Mouse (Mus musculus) embryonic facial prominence, embryonic 13.5 days (tissue): ENCODE data around the gene Calcb. TPM values are rescaled to one million over a fixed set of nuclear protein-coding genes. Genes with fewer than 3 reads are reported as not detected.
A peak's percentile ranks its signal among the peaks of the same experiment; 100 is the strongest.
"Not testable (repeated sequence)": the region's sequence is repeated elsewhere in the genome, so short reads cannot be mapped to it uniquely, and the experiment has no call there.

Source experiments
- ATAC-seq: fragments of 200-750 bp; cut with Nextera tagmentation; 2 replicates; pipeline ENCODE4 v1.8.0; 2017; ENCODE audit warnings: low read depth; ENCODE audit not compliant: insufficient number of reproducible peaks, insufficient read depth, low FRiP score, low TSS enrichment
- H3K27ac ChIP-seq: fragments of 300-500 bp; sonication (generic); 2 replicates; pipeline ENCODE4 v1.5.1; 2015; ENCODE audit warnings: moderate library complexity, mild to moderate bottlenecking, inconsistent platforms
- H3K27me3 ChIP-seq: fragments of 300-500 bp; sonication (generic); 2 replicates; pipeline ENCODE4 v1.6.1; 2015; ENCODE audit warnings: mild to moderate bottlenecking, inconsistent platforms
- H3K36me3 ChIP-seq: fragments of 300-500 bp; sonication (generic); 2 replicates; pipeline ENCODE4 v1.6.1; 2015; ENCODE audit warnings: mild to moderate bottlenecking, inconsistent platforms
- H3K4me1 ChIP-seq: fragments of 300-500 bp; sonication (generic); 2 replicates; pipeline ENCODE4 v1.6.1; 2015; ENCODE audit warnings: inconsistent platforms
- H3K4me2 ChIP-seq: fragments of 300-500 bp; sonication (generic); 2 replicates; pipeline ENCODE4 v1.6.1; 2015; ENCODE audit warnings: moderate library complexity, mild to moderate bottlenecking, inconsistent platforms
- H3K4me3 ChIP-seq: fragments of 300-500 bp; sonication (generic); 2 replicates; pipeline ENCODE4 v1.5.1; 2015; ENCODE audit warnings: mild to moderate bottlenecking, inconsistent platforms
- H3K9ac ChIP-seq: fragments of 300-500 bp; sonication (generic); 2 replicates; pipeline ENCODE4 v1.6.1; 2015; ENCODE audit warnings: mild to moderate bottlenecking, inconsistent platforms
- H3K9me3 ChIP-seq: fragments of 300-500 bp; sonication (generic); 2 replicates; pipeline ENCODE4 v1.6.1; 2016; ENCODE audit warnings: inconsistent platforms
- WGBS: fragments of 180-500 bp; shearing (Covaris S2); methylation state at CpG from one replicate; pipeline ENCODE4 v1.1.7; 2015; ENCODE audit warnings: mixed read lengths; 5-methylcytosine and 5-hydroxymethylcytosine counted together
- polyA plus RNA-seq: library from polyadenylated mRNA; unstranded; fragments of >200 nt; fragmentation: Nextera tagmentation; extraction: Ambion mirVana; gene quantifications from 2 replicates; pipeline ENCODE4 v1.2.1, GENCODE M21; 2015

The Calcb gene
- polyA plus RNA-seq, 1 experiment from 2014 or later, result 1.1 TPM

DNA sequence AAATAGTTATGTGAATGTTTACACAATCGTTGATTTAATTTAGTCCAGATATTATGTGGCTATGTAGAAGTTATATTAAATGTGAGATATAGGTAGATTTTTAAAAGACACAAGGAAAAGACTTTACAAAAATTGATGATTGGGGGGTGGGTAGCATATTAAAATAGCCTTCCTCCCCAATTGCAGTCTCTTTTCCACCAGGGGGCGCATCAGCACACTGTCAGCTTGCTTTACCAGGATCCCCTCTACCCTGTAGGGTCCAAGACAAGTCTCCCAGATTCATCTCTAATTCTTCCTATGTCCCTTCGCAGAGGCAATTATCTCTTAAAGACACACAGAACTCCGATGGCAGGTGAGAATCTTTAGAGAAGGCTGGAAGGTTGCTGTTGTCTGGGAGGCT, 13.3 kb downstream of the Calcb start:
- not testable (repeated sequence) for H3K9me3 ChIP-seq, H3K4me1 ChIP-seq, H3K27me3 ChIP-seq, H3K36me3 ChIP-seq, ATAC-seq, H3K27ac ChIP-seq, H3K4me2 ChIP-seq, H3K9ac ChIP-seq, H3K4me3 ChIP-seq
- 38% methylated on average over 4 of the region's 4 CpGs for WGBS

DNA sequence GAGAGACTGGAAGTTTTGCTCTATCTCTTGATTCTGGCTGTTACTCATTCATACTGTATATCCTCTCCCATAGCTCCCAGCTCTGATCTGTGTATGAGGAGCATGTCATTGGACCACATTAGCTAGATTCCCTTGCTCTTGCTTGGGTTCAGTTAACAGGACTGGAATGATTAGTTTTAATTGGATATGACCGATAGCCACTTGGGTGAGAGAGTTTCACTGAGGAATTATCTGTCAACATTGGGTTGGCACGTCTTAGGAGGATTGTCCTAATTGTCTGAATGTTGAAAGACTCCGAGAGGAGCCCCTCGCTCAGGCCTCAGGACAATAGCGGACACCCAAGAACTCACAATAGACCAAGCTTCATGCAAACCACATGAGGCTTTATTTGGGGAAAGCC, 17.8 kb downstream of the Calcb start:
- Histone ChIP-seq H3K4me1 (no peaks in the 10 kb centered on the region), H3K27ac (no peak overlapping the region), H3K36me3 (no peaks in the 10 kb centered on the region), H3K27me3 (no peaks in the 10 kb centered on the region; the same call in 1 of the 2 replicates), H3K4me2 (no peak overlapping the region), H3K4me3 (no peak overlapping the region), H3K9ac (no peak overlapping the region), H3K9me3 (no peaks in the 10 kb centered on the region)
- 80% methylated on average over 5 of the region's 5 CpGs for WGBS
- no peak for ATAC-seq

GRCm38 (mm10) chr7:114738166-114738565, 19.7 kb downstream of the Calcb start:
- no peak for ATAC-seq
- no peak overlapping the region for H3K27ac ChIP-seq
- H3K27me3 ChIP-seq, result no peaks in the 10 kb centered on the region; the same call in 1 of the 2 replicates
- no peak overlapping the region for H3K9ac ChIP-seq
- no peak overlapping the region for H3K4me2 ChIP-seq
- H3K4me3 ChIP-seq, result no peak overlapping the region
- 0 out of 2 replicates have a peak, but pooled peaks cover 2% of the 10 kb centered on the region for H3K4me1 ChIP-seq
- no peaks in the 10 kb centered on the region for H3K9me3 ChIP-seq
- H3K36me3 ChIP-seq, result no peaks in the 10 kb centered on the region

GRCm38 (mm10) chr7:114740360-114741165, 22.1 kb downstream of the Calcb start:
- Histone ChIP-seq H3K27ac (no peak overlapping the region), H3K4me2 (no peak overlapping the region), H3K9ac (no peak overlapping the region), H3K4me3 (no peak overlapping the region), H3K27me3 (peaks cover 10% of the 10 kb centered on the region), H3K4me1 (peaks cover 19% of the 10 kb centered on the region), H3K9me3 (no peaks in the 10 kb centered on the region), H3K36me3 (no peaks in the 10 kb centered on the region)
- 44% methylated on average over 6 of the region's 6 CpGs for WGBS
- no peak for ATAC-seq

DNA sequence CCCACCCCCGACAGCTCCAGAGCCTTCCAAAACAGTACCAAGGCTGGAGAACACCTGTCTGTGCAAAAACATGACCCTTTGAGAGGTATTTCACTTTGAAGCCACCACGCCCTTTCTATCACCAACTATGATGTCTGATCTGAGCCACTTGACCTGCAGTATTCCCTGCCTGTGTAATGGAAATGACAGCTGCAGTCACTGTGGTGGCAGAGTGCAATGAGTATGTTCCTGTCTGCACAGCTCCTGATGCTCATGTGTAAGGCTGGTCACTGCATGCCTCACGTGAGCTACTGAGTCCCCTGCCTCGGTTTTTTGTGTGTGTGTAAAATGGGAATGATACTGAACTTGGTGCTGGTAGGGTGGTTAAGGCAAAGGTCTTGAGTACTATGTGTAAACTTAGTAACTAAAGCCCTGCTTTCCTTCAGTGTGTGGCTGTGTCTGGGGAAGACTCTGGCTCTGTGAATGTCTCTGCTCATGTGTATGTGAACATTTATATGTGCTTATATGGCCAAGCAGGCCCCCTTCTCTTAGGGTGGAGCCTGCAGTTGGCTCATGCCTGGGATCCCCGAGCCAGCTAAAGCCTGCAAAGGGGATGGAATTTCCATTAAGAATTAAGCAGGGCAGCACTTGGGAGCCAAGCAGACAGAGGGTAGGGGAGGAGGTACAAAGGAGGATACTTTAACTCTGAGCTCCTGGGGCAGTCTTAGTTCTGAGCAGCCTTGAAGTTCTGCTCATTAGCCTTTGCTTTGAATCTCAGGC, 24.8 kb downstream of the Calcb start, which contains the start of gene Insc:
TSS of gene Insc (plus strand) at position 673 of the 759 bp plus-strand sequence.
- Histone ChIP-seq H3K27me3 (peaks cover 16% of the 10 kb centered on the region), H3K27ac (no peak within 1 kb of the TSS), H3K4me2 (no peak within 1 kb of the TSS), H3K36me3 (no peaks in the 10 kb centered on the region), H3K9me3 (no peaks in the 10 kb centered on the region), H3K4me3 (no peak within 1 kb of the TSS), H3K9ac (no peak within 1 kb of the TSS), H3K4me1 (peaks cover 24% of the 10 kb centered on the region)
- whole genome bisulfite sequencing, result 68% methylated on average over 5 of the region's 5 CpGs
- ATAC-seq, result no peak

DNA sequence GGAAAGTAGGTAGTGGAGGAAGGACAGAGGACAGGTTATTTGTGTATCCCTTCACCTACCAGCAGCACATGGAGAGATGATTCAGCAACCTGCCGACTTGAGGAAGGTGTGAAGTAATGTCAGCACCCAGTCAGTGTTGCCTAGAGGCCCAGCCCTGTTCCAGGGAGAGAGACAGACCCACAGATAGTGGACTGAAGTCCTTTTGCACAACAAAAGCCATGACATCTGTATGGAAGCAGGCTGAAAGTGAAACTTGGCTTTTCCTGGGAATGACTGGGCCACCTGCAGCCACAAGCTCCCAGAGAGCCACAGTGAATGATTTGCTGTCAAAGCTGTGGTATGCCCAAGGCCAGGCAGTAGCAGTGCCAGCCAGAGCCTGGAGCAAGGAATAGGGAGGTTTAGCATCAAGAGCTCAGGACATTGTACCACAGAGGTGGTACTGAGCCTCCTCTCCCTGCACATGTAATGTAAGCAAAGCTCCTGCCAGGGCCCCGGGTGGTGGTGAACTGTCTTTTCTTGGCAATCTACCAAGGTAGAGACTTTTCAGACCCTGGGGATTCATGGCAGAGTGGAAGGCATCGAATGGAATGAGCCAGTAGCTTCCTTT, 26.3 kb downstream of the Calcb start:
- no peak overlapping the region for H3K27ac ChIP-seq
- H3K9me3 ChIP-seq, result no peaks in the 10 kb centered on the region
- ATAC-seq, result no peak

DNA sequence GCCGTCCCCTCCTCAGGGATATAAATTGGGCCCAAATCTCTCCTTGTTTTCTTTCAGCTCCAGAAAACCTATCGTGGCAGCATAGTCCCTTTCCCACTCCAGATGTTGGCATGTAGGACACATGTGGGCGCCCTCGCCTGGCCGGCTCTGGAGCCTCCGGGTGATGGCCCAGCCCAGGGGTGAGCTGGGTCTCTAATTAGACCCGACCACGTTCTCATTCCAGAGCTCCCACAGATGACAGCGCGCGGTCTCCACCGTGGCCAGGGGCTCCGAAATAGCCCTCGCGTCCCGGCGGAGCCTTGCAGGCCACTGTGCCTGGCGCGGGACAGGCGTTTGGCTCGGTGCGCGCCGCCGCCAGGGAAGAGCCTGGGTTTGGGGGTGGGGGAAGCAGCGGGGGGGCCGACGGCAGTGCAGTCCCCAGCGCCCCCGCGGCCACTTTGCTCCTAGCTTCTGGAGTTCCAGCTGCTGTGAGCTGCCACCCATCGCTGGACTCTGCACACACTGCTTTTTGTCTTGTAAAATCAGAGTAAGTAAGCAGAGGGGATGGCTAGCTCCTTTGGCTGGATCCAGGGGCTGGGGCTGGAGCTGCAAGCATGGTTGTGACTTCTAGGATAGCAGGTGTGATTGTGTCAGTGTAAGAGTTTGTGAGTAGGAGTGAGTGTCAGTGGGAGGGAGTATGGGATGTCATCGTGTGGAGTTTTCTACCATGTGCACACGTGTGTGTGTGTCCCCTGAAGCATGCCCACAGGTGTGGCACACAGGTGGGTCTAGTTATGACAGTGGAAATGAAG, 27.2 kb downstream of the Calcb start:
- Histone ChIP-seq H3K9me3 (no peaks in the 10 kb centered on the region), H3K9ac (peak overlapping the region; percentile 67), H3K27ac (no peak overlapping the region; the same call in 1 of the 2 replicates), H3K27me3 (peaks cover 16% of the 10 kb centered on the region; the same call in 1 of the 2 replicates), H3K4me2 (peak overlapping the region; percentile 84), H3K36me3 (no peaks in the 10 kb centered on the region), H3K4me1 (peaks cover 24% of the 10 kb centered on the region), H3K4me3 (peak overlapping the region; percentile 46)
- peak; percentile 24; the same call in 1 of the 2 replicates for ATAC-seq
- 2% methylated on average over 34 of the region's 34 CpGs for whole genome bisulfite sequencing

More for the DNA sequence above, 26.3 kb downstream of the Calcb start:
- Histone ChIP-seq H3K4me3 (no peak overlapping the region), H3K9ac (no peak overlapping the region), H3K27me3 (peaks cover 16% of the 10 kb centered on the region; the same call in 1 of the 2 replicates), H3K4me2 (peak overlapping the region; percentile 84), H3K4me1 (peaks cover 24% of the 10 kb centered on the region), H3K36me3 (no peaks in the 10 kb centered on the region)
- WGBS, result 49% methylated on average over 3 of the region's 3 CpGs

- H3K9me3 ChIP-seq, result no peaks in the 10 kb centered on the region
- WGBS, result 40% methylated on average over 3 of the region's 3 CpGs
These were observed 29.2 kb downstream of the Calcb start for GRCm38 (mm10) chr7:114747596-114747995.

GRCm38 (mm10) chr7:114748239-114748638, 29.8 kb downstream of the Calcb start:
- no peak overlapping the region for H3K9ac ChIP-seq
- no peak for ATAC-seq
- H3K4me1 ChIP-seq, result peaks cover 21% of the 10 kb centered on the region
- no peak overlapping the region for H3K4me2 ChIP-seq
- H3K4me3 ChIP-seq, result no peak overlapping the region
- H3K27me3 ChIP-seq, result peaks cover 16% of the 10 kb centered on the region; the same call in 1 of the 2 replicates
- H3K27ac ChIP-seq, result no peak overlapping the region
- H3K36me3 ChIP-seq, result no peaks in the 10 kb centered on the region
- no peaks in the 10 kb centered on the region for H3K9me3 ChIP-seq
- 54% methylated on average over 4 of the region's 4 CpGs for WGBS

More at GRCm38 (mm10) chr7:114747596-114747995, 29.2 kb downstream of the Calcb start:
- Histone ChIP-seq H3K27ac (no peak overlapping the region), H3K36me3 (no peaks in the 10 kb centered on the region), H3K27me3 (peaks cover 16% of the 10 kb centered on the region; the same call in 1 of the 2 replicates), H3K4me3 (no peak overlapping the region), H3K9ac (no peak overlapping the region), H3K4me2 (no peak overlapping the region), H3K4me1 (peaks cover 24% of the 10 kb centered on the region)
- no peak for ATAC-seq

GRCm38 (mm10) chr7:114753471-114753870, 35.0 kb downstream of the Calcb start:
- H3K4me2 ChIP-seq, result no peak overlapping the region
- H3K4me3 ChIP-seq, result no peak overlapping the region
- no peak for ATAC-seq
- H3K27me3 ChIP-seq, result no peaks in the 10 kb centered on the region
- no peaks in the 10 kb centered on the region for H3K9me3 ChIP-seq
- WGBS, result 79% methylated on average over 2 of the region's 2 CpGs
- no peak overlapping the region for H3K27ac ChIP-seq
- H3K9ac ChIP-seq, result no peak overlapping the region
- no peaks in the 10 kb centered on the region for H3K36me3 ChIP-seq
- no peaks in the 10 kb centered on the region for H3K4me1 ChIP-seq

DNA sequence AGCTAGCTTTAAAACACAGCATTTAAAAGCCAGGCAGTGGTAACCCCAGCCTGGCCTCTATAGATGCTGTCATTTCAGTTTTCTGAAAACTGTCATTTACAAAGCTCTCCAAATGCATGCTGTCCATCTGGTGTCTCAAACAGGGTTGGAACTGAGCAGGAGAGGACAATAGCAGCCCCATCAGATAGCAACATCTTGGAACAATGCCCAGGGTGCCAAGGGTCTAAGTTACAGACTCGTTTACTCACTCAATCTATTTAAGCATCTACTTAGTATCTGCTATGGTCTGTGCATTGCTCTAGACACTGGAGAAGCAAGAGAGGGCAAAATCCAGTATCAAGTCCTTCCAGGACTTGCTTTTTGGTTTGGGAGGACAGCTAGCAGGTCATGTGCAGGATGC, 35.8 kb downstream of the Calcb start:
- Histone ChIP-seq H3K36me3 (no peaks in the 10 kb centered on the region), H3K9me3 (no peaks in the 10 kb centered on the region), H3K4me1 (no peaks in the 10 kb centered on the region), H3K27ac (no peak overlapping the region), H3K9ac (no peak overlapping the region), H3K4me2 (no peak overlapping the region), H3K27me3 (no peaks in the 10 kb centered on the region), H3K4me3 (no peak overlapping the region)
- no peak for ATAC-seq
- WGBS, result 53% methylated on average over 1 of the region's 1 CpGs
